Mouse (Mus musculus): ENCODE data around the gene Bnc2.

The Bnc2 gene

GRCm38 (mm10) chr4:84308226-84308862 lies 366.7 kb downstream of the Bnc2 start:
- no peak for DNase-seq

DNA sequence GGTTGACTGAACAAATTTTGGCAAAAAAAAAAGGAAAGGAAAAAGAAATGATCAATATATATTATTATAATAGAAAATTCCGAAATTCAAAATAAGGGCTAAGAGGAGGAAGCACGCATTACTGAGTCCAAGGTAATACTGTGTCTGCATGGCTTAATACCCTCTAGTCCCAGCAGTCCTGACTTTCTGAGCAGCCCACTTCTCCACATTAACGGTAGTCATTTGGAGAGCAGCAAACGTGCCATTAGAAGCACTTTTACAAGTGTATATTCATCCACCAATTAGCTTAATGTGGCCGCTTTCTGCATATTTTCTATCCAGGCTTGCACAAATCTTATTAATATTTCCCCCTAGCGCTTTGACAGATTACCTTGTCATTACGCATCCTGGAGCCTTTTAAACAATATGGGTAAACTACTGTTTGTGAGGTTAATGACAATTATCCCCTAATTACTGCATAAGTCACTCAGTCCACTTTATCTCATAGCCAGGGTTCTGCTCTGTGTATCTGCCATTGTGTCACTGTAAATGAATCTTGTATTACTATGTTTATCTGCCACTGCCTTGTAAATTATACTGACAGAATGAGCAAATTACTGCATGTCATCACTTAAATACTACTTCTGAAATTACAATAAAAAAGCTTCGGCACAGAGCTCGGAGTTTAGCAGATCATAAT lies 368.0 kb downstream of the Bnc2 start:
- DNase-seq = no peak

DNA sequence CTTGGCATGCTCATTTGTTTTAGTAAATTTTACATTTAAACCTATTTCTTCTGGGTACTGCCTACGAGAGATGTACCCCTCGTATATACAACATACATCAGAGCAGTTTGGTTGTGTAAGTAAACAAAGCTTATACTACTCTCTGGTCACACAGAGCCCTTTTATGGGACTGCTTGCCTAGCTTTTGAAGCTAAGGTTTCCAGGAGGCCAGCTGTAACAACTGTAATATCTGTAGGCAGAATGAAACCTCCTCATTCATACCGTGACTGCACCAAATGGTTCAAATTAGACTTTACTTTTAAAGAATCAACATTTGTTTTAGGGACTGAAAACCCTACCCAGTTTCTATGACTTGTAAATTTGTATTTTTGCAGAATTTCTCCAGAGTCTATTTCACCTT lies 372.1 kb downstream of the Bnc2 start:
- DNase-seq = no peak

DNA sequence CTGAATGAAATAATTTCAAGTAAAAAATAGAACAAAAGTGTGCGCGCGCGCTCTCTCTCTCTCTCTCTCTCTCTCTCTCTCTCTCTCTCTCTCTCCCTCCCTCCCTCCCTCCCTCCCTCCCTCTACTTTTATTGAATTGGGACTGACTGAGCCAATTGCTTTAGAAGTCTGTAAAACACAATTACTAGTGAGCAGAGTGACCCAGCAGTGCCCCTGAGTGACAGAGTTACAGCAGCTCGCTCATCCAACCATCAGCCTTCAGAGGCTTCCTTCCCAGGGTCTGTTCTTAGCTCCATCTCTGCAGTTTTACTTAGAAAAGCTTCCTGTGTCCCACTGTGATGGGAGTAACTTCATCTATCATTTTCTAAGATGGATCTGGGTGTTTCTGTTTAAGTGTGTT lies 389.9 kb downstream of the Bnc2 start:
- DNase-seq = no peak

GRCm38 (mm10) chr4:84282651-84283050 lies 392.4 kb downstream of the Bnc2 start:
- DNase-seq = no peak

- DNase-seq = no peak
Measured at GRCm38 (mm10) chr4:84278156-84278555, 396.9 kb downstream of the Bnc2 start.

GRCm38 (mm10) chr4:84276081-84276480 lies 399.0 kb downstream of the Bnc2 start:
- DNase-seq = no peak

GRCm38 (mm10) chr4:84274158-84274557 lies 400.9 kb downstream of the Bnc2 start:
- DNase-seq = no peak

DNA sequence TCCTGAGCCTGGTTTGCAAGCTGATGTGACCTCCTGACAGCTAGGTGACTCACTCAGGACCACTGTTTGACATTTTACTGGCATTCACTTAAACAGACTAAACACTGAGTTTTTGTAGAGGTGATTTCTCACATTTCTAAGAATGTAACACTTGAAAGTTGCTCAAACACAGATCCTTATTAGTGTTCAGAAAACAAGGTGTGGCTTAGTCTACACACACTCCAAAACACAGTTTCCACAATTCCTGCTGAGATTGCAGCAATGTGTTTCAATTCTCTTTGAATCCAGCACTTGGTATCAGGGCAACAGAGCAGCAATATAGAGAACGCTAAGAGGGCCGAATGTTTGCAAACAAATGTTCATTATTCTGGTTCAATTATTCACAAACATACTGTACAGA lies 402.2 kb downstream of the Bnc2 start:
- DNase-seq = no peak

DNA sequence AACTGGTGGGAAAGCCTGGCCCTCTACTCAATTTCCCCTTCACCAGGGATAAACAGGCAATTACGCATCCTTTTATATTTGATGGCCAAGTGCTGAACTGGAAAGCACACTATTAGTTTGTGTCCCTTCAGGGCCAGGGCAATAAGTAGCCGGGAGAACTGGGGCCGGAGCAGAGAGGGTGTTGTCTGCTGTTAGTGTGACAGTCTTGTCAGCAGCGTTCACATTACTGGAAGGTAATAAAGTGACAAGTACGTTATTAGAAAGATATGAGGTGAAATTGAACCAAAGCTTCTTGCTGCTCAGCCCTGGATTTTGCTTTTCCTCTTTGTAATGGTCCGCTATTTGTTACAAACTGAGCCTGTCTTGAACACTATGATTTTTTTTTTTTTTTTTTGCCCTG lies 405.2 kb downstream of the Bnc2 start:
- DNase-seq = no peak

GRCm38 (mm10) chr4:84247356-84247755 lies 427.7 kb downstream of the Bnc2 start:
- no peak for DNase-seq

DNA sequence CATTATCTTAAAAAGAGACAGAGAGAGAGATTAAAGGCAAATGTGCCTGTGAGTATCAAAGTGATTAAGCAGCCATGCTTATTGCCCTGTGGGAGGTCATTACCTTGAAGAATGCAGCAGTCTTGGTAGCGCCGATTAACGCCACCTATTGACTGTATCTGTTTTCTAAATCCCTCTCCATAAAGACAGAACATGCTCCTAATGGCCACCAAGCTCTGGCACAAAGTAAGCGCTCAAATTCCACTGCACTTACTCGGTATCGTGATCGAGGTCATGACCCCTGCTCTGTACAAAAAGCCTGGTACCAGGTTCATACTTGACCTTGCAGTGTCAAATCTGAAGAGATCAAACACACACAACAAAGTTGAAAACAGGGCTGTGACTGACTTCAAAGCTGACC lies 442.7 kb downstream of the Bnc2 start:
- no peak for DNase-seq

DNA sequence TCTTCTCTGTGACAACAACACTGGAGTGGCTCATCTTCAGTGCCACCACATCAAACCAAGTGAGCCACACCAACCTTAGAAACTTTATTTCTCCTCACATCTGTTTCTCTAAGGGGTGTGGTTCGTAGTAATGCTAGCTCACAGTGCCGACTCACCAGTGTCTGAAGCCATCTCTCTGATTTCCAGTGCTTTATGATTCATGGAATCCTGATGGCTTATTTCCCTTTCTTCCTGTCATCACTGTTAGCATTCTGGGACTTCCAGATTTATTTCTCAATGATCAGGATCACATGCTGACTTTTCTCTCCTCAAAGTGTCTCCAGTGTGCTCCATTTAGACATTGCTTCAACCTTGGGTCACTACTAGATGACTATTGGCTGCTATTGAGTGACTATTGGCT lies 443.8 kb downstream of the Bnc2 start:
- DNase-seq = no peak

DNA sequence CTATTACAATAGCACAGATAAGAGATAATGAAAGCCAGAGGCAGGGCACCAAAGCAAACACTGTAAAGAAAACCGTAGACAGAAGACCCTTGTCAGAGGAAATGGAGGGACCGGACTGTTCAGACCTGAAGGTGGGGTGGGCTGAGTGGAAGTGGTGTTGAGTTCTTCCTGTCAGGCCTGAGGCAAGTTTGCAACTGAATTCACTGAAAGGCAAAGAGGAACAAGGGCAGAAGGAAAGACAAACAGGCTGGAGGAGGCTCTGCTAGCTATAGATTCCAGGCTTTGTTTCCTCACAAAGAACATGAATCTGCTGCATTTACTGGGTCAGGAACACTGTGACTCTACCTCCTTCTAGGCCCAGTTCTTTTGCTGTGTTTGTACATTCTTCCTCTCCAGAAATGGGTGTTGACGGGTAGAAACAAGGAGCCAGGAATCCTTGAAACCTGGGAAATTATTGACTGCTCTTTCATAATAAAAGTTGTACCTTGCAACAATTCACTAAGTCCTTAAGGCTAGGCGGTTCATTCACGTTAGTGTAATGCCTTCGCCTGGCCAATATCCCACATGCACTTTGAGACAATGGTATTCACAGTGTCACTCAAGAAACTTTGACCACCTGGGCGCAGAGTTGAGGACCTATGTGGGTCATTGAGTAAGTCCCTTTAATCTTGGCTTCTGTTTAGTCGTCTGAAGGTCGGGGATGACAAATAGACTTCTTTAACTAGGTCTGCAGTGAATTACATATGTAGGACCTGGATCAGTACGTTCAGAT lies 445.7 kb downstream of the Bnc2 start:
- DNase-seq = no peak

- no peak for DNase-seq
Measured at GRCm38 (mm10) chr4:84228551-84228950, 446.5 kb downstream of the Bnc2 start.

Data from thymus, postnatal 25 days (tissue).